Mouse (Mus musculus) testis, postnatal 10 days (tissue): ENCODE results near the gene Trim61.

Experiments used
- DNase-seq: peaks from one replicate; pipeline ENCODE4 v3.0.0; 2021; ENCODE audit warnings: low spot score

The Trim61 gene

DNA sequence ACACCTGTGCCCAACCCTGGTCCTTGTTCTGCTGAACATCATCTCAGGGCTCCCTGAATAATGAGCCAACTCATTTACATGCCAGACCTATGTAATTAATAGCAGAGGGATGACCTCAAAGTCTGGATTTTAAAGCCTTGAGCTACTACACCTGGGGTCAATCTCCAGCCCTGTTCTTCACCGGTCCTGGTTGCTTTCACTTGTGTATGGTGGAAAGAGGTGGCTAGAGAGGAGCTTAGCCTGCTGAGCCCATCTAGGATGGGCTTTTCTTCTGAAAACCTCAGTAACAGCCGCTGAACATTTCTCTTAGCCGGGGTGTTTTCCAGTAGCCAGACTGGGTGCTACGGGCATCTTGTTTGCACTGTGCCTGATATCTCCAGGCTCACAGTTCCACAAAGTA lies 30.6 kb downstream of the Trim61 start, which contains the start of gene Trim75:
TSS of gene Trim75 (minus strand) at position 101 of the 400 bp plus-strand sequence.
- DNase-seq = no peak

DNA sequence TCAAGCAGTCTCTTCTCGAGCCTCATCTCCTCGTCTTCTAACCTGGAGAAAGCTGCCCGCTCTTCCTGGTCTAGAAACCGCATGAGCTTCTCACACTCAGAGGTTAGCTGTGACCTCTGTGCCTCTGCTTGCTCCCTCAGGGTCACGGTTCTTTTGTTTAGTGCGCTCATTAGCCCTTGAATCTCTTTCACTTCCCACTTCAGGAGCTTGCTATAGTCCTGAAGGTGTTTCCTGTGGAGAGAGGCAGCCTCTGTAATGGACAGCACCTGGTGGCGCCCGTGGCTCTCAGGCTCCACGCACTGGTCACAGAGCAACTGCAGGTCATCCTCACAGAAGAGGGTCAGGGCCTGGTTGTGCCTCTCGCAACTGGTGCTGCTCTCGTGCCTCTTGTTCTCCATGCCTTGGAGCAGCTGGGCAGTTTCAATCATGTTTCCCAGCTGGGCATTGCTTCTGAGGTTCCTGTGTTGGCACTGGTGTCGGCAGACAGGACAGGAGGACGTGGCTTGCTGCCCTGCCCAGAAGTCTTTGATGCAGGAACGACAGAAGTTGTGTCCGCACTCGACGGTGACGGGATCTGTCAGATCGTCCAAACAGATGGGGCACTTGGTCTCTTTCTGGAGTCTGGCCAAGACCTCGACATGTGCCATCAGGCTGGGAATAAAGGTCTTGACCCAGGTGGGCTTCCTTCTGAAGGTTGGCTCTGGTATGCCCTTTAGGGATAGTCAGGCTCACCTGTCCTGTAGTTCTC lies 35.0 kb downstream of the Trim61 start:
- DNase-seq = no peak
